Comparison of ENCODE assay signal across 9 mouse cellular contexts in the genomic region with DNA sequence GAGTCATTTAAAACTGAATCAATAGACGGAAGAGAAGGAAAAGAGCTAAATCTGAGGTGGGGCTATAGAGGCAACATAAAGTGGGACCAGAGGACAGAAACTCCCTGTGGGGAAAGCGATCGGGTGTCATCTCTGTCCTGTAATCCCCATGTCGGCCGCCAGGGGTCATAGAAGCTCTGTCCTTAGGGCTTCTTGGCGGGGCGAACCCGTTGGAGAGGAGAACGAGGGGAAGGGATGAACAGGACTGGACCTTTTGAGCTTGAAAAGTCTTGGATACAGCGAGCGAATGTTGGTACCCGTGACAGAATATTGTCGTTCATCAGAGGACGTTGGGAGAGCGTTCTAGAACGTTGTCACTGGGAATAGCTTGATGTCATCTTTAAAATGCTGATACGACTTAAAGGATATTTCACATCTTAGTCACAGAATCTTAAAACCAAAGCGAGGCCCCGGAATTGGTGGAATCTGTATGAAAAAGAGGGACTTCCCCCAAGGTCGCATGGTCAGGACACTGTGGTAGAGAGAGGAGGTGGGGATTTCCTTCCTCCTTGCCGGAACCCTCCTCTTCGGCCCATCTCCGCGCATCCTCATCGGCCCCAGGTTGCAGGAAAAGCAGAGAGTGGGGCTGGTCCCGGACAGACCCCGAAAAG. TPM values are rescaled to one million over a fixed set of nuclear protein-coding genes. Genes with fewer than 3 reads are reported as not detected.
DNase-seq lines count a peak whose midpoint lies in the region; ATAC-seq and TF ChIP-seq lines count a peak whose summit lies in the region.
"Had no signal": no experiment of that assay in that cellular context is flagged by ENCODE, and none has a peak within 500 bp of the region (broad histone marks: within the 10 kb centered on the region; RNA-seq: fewer than 3 reads in every experiment).

No protein-coding gene starts in this region.

- H3K36me3 ChIP-seq in G1E (replicated peaks), result peaks cover 10% of the 10 kb centered on the region
- H3K36me3 ChIP-seq in forebrain, embryonic 16.5 days (ENCODE audit: control insufficient read depth, insufficient read depth), result no peaks in the 10 kb centered on the region
- H3K36me3 ChIP-seq in hindbrain, embryonic 10.5 days, result peaks cover 3% of the 10 kb centered on the region; the same call in 1 of the 2 replicates
- no peaks in the 10 kb centered on the region for H3K36me3 ChIP-seq in lung, embryonic 16.5 days (ENCODE audit: control insufficient read depth, insufficient read depth, low read length)

- peak; percentile 64 for TF ChIP-seq CTCF in G1E (IDR thresholded peaks at IDR 0.05; ENCODE audit: low read depth, low read length)

- peak overlapping the region; percentile 43 for H3K9ac ChIP-seq in forebrain, embryonic 16.5 days (replicated peaks; ENCODE audit: low read depth, low read length)
- H3K9ac ChIP-seq in lung, embryonic 16.5 days (ENCODE audit: low read length), result no peak overlapping the region

- H3K4me1 ChIP-seq in G1E (ENCODE audit: insufficient read depth, low read depth, low read length), result peaks cover 63% of the 10 kb centered on the region
- peaks cover 38% of the 10 kb centered on the region for H3K4me1 ChIP-seq in forebrain, embryonic 16.5 days (replicated peaks; ENCODE audit: control insufficient read depth, insufficient read depth, low read length)
- H3K4me1 ChIP-seq in hindbrain, embryonic 10.5 days (replicated peaks), result peaks cover 58% of the 10 kb centered on the region
- H3K4me1 ChIP-seq in lung, embryonic 16.5 days (replicated peaks; ENCODE audit: control insufficient read depth, insufficient read depth, low read length), result peaks cover 11% of the 10 kb centered on the region

- peaks cover 9% of the 10 kb centered on the region for H3K9me3 ChIP-seq in G1E (replicated peaks)
- H3K9me3 ChIP-seq in forebrain, embryonic 16.5 days (ENCODE audit: control insufficient read depth, low read length), result no peaks in the 10 kb centered on the region
- H3K9me3 ChIP-seq in hindbrain, embryonic 10.5 days, result 0 out of 2 replicates have a peak, but pooled peaks cover 4% of the 10 kb centered on the region
- no peaks in the 10 kb centered on the region for H3K9me3 ChIP-seq in lung, embryonic 16.5 days (ENCODE audit: control insufficient read depth, low read length)

- DNase-seq in G1E (ENCODE audit: low spot score), result peak; percentile 47
- DNase-seq in cerebellum, adult 11-12 months, result peak; percentile 80
- peak; percentile 78 for DNase-seq in hindbrain, embryonic 10.5 days (ENCODE audit: low spot score)
- peak; percentile 75 for DNase-seq in layer of hippocampus, adult 9-10 months (ENCODE audit: low spot score)
- peak; percentile 83 for DNase-seq in retina, embryonic 14.5 days (ENCODE audit: low spot score)
- DNase-seq in thymus, postnatal 36 days, result peak; percentile 71 to 77

- 5% methylated on average over 27 of the region's 27 CpGs for WGBS in forebrain, embryonic 16.5 days
- WGBS in hindbrain, embryonic 10.5 days, result 4% methylated on average over 27 of the region's 27 CpGs
- 4% methylated on average over 27 of the region's 27 CpGs for WGBS in lung, embryonic 16.5 days

- H3K27ac ChIP-seq in forebrain, embryonic 16.5 days (ENCODE audit: low read length), result no peak overlapping the region
- no peak overlapping the region for H3K27ac ChIP-seq in hindbrain, embryonic 10.5 days
- no peak overlapping the region for H3K27ac ChIP-seq in lung, embryonic 16.5 days (ENCODE audit: low read length)

- ATAC-seq in G1E (ENCODE audit: extremely low read depth, insufficient number of reproducible peaks, low FRiP score, poor library complexity, severe bottlenecking), result 0 out of 2 replicates have a peak, but pooled peaks have one; percentile 29
- no peak for ATAC-seq in forebrain, embryonic 16.5 days
- 0 out of 2 replicates have a peak, but pooled peaks have one; percentile 18 for ATAC-seq in lung, embryonic 16.5 days (ENCODE audit: low read depth)

- peaks cover 33% of the 10 kb centered on the region for H3K27me3 ChIP-seq in G1E (ENCODE audit: insufficient read depth, low read length)
- H3K27me3 ChIP-seq in forebrain, embryonic 16.5 days (replicated peaks; ENCODE audit: control insufficient read depth, insufficient read depth, low read length), result peaks cover 14% of the 10 kb centered on the region
- peaks cover 66% of the 10 kb centered on the region for H3K27me3 ChIP-seq in hindbrain, embryonic 10.5 days (ENCODE audit: insufficient read depth, poor library complexity, severe bottlenecking)
- peaks cover 47% of the 10 kb centered on the region for H3K27me3 ChIP-seq in lung, embryonic 16.5 days (ENCODE audit: control insufficient read depth, insufficient read depth, low read depth, low read length)

- H3K4me2 ChIP-seq in forebrain, embryonic 16.5 days (ENCODE audit: low read length), result peak overlapping the region; percentile 67
- H3K4me2 ChIP-seq in lung, embryonic 16.5 days (ENCODE audit: low read depth, low read length), result peak overlapping the region; percentile 16; the same call in 1 of the 2 replicates

- no peak overlapping the region; the same call in 1 of the 2 replicates for H3K4me3 ChIP-seq in G1E (ENCODE audit: low read depth, low read length)
- H3K4me3 ChIP-seq in forebrain, embryonic 16.5 days (replicated peaks; ENCODE audit: low read length), result peak overlapping the region; percentile 70
- H3K4me3 ChIP-seq in hindbrain, embryonic 10.5 days, result peak overlapping the region; percentile 39
- H3K4me3 ChIP-seq in lung, embryonic 16.5 days (ENCODE audit: low read length), result no peak overlapping the region

RNA-seq across cellular contexts. Expression of a gene that starts 2.3 kb away (rescaled TPM):
- total RNA-seq in G1E (2014; fragmentation: Nextera tagmentation) (13.6 and 19.0 TPM in 2 replicates), G1E (2017) (14.3 and 15.1 TPM in 2 replicates)
- polyA plus RNA-seq in G1E (2012), result 25.4 and 27.2 TPM in 2 replicates
- polyA plus RNA-seq in forebrain, embryonic 16.5 days (2015; fragmentation: Nextera tagmentation; extraction: Ambion mirVana), result 8.3 and 14.4 TPM in 2 replicates
- 2.8 and 4.9 TPM in 2 replicates for polyA plus RNA-seq in hindbrain, embryonic 10.5 days (2016; fragmentation: Nextera tagmentation; extraction: Ambion mirVana)
- polyA plus RNA-seq in lung, embryonic 16.5 days (2015; fragmentation: Nextera tagmentation; extraction: Ambion mirVana), result 11.3 and 12.4 TPM in 2 replicates

RNA-seq across cellular contexts. Expression of a gene that starts 12.6 kb away (rescaled TPM):
- total RNA-seq in G1E (2014; fragmentation: Nextera tagmentation) (7.0 and 10.7 TPM in 2 replicates), G1E (2017) (6.5 and 6.8 TPM in 2 replicates)
- polyA plus RNA-seq in G1E (2012), result 7.1 and 7.7 TPM in 2 replicates
- 21.8 and 32.1 TPM in 2 replicates for polyA plus RNA-seq in forebrain, embryonic 16.5 days (2015; fragmentation: Nextera tagmentation; extraction: Ambion mirVana)
- 0.95 and 1.3 TPM in 2 replicates for polyA plus RNA-seq in hindbrain, embryonic 10.5 days (2016; fragmentation: Nextera tagmentation; extraction: Ambion mirVana)
- 5.6 and 8.2 TPM in 2 replicates for polyA plus RNA-seq in lung, embryonic 16.5 days (2015; fragmentation: Nextera tagmentation; extraction: Ambion mirVana)
- total RNA-seq: hematopoietic stem cell, adult 5-6 weeks had no signal

RNA-seq across cellular contexts. Expression of a gene that starts 29.0 kb away (rescaled TPM):
- 19.5 and 25.5 TPM in 2 replicates for total RNA-seq in G1E (2014; fragmentation: Nextera tagmentation)
- total RNA-seq in G1E (2017), result 75.1 and 92.3 TPM in 2 replicates
- polyA plus RNA-seq in G1E (2012), result 73.1 and 75.0 TPM in 2 replicates
- 116 and 118 TPM in 2 replicates for polyA plus RNA-seq in forebrain, embryonic 16.5 days (2015; fragmentation: Nextera tagmentation; extraction: Ambion mirVana)
- 184 TPM in 2 replicates for polyA plus RNA-seq in hindbrain, embryonic 10.5 days (2016; fragmentation: Nextera tagmentation; extraction: Ambion mirVana)
- polyA plus RNA-seq in lung, embryonic 16.5 days (2015; fragmentation: Nextera tagmentation; extraction: Ambion mirVana), result 135 and 144 TPM in 2 replicates

RNA-seq across cellular contexts. Expression of a gene that starts 29.5 kb away (rescaled TPM):
- total RNA-seq in G1E (2014; fragmentation: Nextera tagmentation), result 5.1 and 5.9 TPM in 2 replicates
- total RNA-seq in G1E (2017), result 2.6 and 3.0 TPM in 2 replicates
- polyA plus RNA-seq in G1E (2012), result 6.2 and 6.7 TPM in 2 replicates
- 17.1 and 22.4 TPM in 2 replicates for polyA plus RNA-seq in forebrain, embryonic 16.5 days (2015; fragmentation: Nextera tagmentation; extraction: Ambion mirVana)
- 16.7 and 22.1 TPM in 2 replicates for polyA plus RNA-seq in hindbrain, embryonic 10.5 days (2016; fragmentation: Nextera tagmentation; extraction: Ambion mirVana)
- 15.4 and 15.7 TPM in 2 replicates for polyA plus RNA-seq in lung, embryonic 16.5 days (2015; fragmentation: Nextera tagmentation; extraction: Ambion mirVana)

RNA-seq across cellular contexts. Expression of a gene that starts 33.8 kb away (rescaled TPM):
- total RNA-seq in G1E (2014; fragmentation: Nextera tagmentation) (0.30 TPM in 1 of 2 replicates, not detected in the other), G1E (2017) (0.11 and 0.12 TPM in 2 replicates)
- 0.06 and 0.16 TPM in 2 replicates for polyA plus RNA-seq in G1E (2012)
- polyA plus RNA-seq in forebrain, embryonic 16.5 days (2015; fragmentation: Nextera tagmentation; extraction: Ambion mirVana), result 2.5 and 2.7 TPM in 2 replicates
- 1.8 and 2.9 TPM in 2 replicates for polyA plus RNA-seq in hindbrain, embryonic 10.5 days (2016; fragmentation: Nextera tagmentation; extraction: Ambion mirVana)
- polyA plus RNA-seq in lung, embryonic 16.5 days (2015; fragmentation: Nextera tagmentation; extraction: Ambion mirVana), result 2.1 and 2.6 TPM in 2 replicates

Comparison
In these comparisons a context has a peak if more than half of its experiments do, and no peak if none do; other contexts are left out.
1. H3K4me3 ChIP-seq: peak in forebrain, embryonic 16.5 days (single experiment) and hindbrain, embryonic 10.5 days (single experiment); none in G1E (single experiment) and lung, embryonic 16.5 days (single experiment).
2. Peak in every context shown above with its lines, with median percentiles within 50 percentile points of each other: DNase-seq.